Comparison of ENCODE assay signal across 11 mouse cellular contexts in the genomic region with DNA sequence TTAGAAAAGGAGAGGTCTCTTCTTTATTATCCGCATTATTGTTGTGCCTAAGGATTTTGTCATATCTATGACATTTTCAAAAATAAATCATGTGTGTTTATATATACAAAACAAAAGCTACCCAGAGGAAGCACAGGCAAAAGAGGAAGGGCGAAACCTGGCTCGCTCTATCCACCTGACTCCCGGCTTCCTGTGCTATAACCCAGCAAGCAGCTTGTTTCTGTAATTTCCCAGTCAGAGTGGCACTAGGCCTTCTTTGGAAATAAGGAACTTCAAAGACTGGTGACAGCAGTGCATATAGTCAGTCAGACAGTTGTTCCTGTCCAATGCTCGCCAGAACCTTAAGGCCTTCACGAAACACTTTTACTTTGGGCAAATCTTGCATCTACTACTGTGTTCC. TPM values are rescaled to one million over a fixed set of nuclear protein-coding genes. Genes with fewer than 3 reads are reported as not detected.
DNase-seq lines count a peak whose midpoint lies in the region; ATAC-seq lines count a peak whose summit lies in the region.
"Had no signal": no experiment of that assay in that cellular context is flagged by ENCODE, and none has a peak within 500 bp of the region (broad histone marks: within the 10 kb centered on the region; RNA-seq: fewer than 3 reads in every experiment).

No protein-coding gene starts in this region.

- no peak overlapping the region for H3K9ac ChIP-seq in liver, embryonic 16.5 days (ENCODE audit: low read depth, low read length)
- no peak overlapping the region for H3K9ac ChIP-seq in liver, embryonic 11.5 days (ENCODE audit: low read depth, low read length)
- H3K9ac ChIP-seq: hindbrain, embryonic 13.5 days; limb, embryonic 15.5 days had no signal

- H3K9me3 ChIP-seq in liver, embryonic 16.5 days (replicated peaks; ENCODE audit: control insufficient read depth, low read length): no peaks in the 10 kb centered on the region
- no peaks in the 10 kb centered on the region for H3K9me3 ChIP-seq in liver, embryonic 11.5 days (ENCODE audit: control insufficient read depth, low read length)
- H3K9me3 ChIP-seq: hindbrain, embryonic 13.5 days; limb, embryonic 15.5 days had no signal

- H3K4me2 ChIP-seq in liver, embryonic 16.5 days (ENCODE audit: low read depth, low read length): no peak overlapping the region
- no peak overlapping the region for H3K4me2 ChIP-seq in liver, embryonic 11.5 days
- H3K4me2 ChIP-seq: hindbrain, embryonic 13.5 days; limb, embryonic 15.5 days had no signal

- no peak overlapping the region for H3K27ac ChIP-seq in liver, embryonic 16.5 days (ENCODE audit: low read length)
- no peak overlapping the region for H3K27ac ChIP-seq in liver, embryonic 11.5 days (ENCODE audit: low read depth, low read length)
- H3K27ac ChIP-seq: hindbrain, embryonic 13.5 days; limb, embryonic 15.5 days had no signal

- WGBS in liver, embryonic 16.5 days (ENCODE audit: insufficient replicate concordance): 45% methylated on average over 6 of the region's 6 CpGs
- WGBS in liver, embryonic 11.5 days: 63% methylated on average over 6 of the region's 6 CpGs

- no peak overlapping the region for H3K4me3 ChIP-seq in liver, embryonic 16.5 days (ENCODE audit: low read depth, low read length)
- no peak overlapping the region for H3K4me3 ChIP-seq in liver, embryonic 11.5 days (ENCODE audit: low read depth, low read length)
- H3K4me3 ChIP-seq: hindbrain, embryonic 13.5 days; limb, embryonic 15.5 days; myocyte had no signal

- peak; percentile 27 for DNase-seq in adrenal gland, adult 2 months
- no peak for DNase-seq in adrenal gland, adult 8-10 months
- DNase-seq in liver, embryonic 11.5 days (ENCODE audit: low spot score): no peak
- DNase-seq in kidney, postnatal 14 days: peak; percentile 55
- DNase-seq in monocyte, adult 2 months (ENCODE audit: low read depth in 1 of 2, low spot score in 2 of 2): peak; percentile 21 to 46
- no peak for DNase-seq in cerebellum, adult 11-12 months

- H3K36me3 ChIP-seq in liver, embryonic 16.5 days (ENCODE audit: control insufficient read depth, insufficient read depth): no peaks in the 10 kb centered on the region
- H3K36me3 ChIP-seq in liver, embryonic 11.5 days (ENCODE audit: control insufficient read depth, insufficient read depth, low read length): no peaks in the 10 kb centered on the region
- H3K36me3 ChIP-seq: hindbrain, embryonic 13.5 days; limb, embryonic 15.5 days had no signal

- H3K27me3 ChIP-seq in liver, embryonic 16.5 days (ENCODE audit: control insufficient read depth, insufficient read depth, low read depth, low read length): peaks cover 11% of the 10 kb centered on the region
- no peaks in the 10 kb centered on the region; the same call in 1 of the 2 replicates for H3K27me3 ChIP-seq in liver, embryonic 11.5 days (replicated peaks; ENCODE audit: control insufficient read depth, insufficient read depth, low read length)
- H3K27me3 ChIP-seq: limb, embryonic 15.5 days had no signal

- 0 out of 2 replicates have a peak, but pooled peaks have one; percentile 30 for ATAC-seq in liver, embryonic 16.5 days (ENCODE audit: low read depth)
- ATAC-seq in liver, embryonic 11.5 days (replicated peaks; ENCODE audit: low FRiP score): no peak
- no peak for ATAC-seq in cerebellum, adult (ENCODE audit: insufficient number of reproducible peaks, low FRiP score, low TSS enrichment)

- no peaks in the 10 kb centered on the region for H3K4me1 ChIP-seq in liver, embryonic 16.5 days (ENCODE audit: control insufficient read depth, low read depth, low read length)
- no peaks in the 10 kb centered on the region for H3K4me1 ChIP-seq in liver, embryonic 11.5 days (replicated peaks; ENCODE audit: control insufficient read depth, insufficient read depth, low read length)

RNA-seq across cellular contexts. Expression of a gene that starts 6.6 kb away (rescaled TPM):
- 10 to 100 TPM; 29.3 to 33.3 TPM for total RNA-seq in adrenal gland, adult 2 months (2021)
- polyA plus RNA-seq in adrenal gland, adult 2 months (2012; rRNA removed): 35.9 and 38.5 TPM in 2 replicates
- 10 to 100 TPM; 26.3 to 37.8 (median 34.1) TPM for total RNA-seq in adrenal gland, adult 8-10 months (2022)
- polyA plus RNA-seq in liver, embryonic 16.5 days (2015; fragmentation: Nextera tagmentation; extraction: Ambion mirVana): 2.5 and 2.8 TPM in 2 replicates
- polyA plus RNA-seq in liver, embryonic 11.5 days (2014; fragmentation: Nextera tagmentation; extraction: Ambion mirVana): 5.8 TPM in 2 replicates
- polyA plus RNA-seq: myocyte had no signal

Comparison
In these comparisons a context has a peak if more than half of its experiments do, and no peak if none do; other contexts are left out.
1. DNase-seq: peak in adrenal gland, adult 2 months (single experiment), kidney, postnatal 14 days (single experiment) and monocyte, adult 2 months (2 of 2); none in adrenal gland, adult 8-10 months (single experiment), liver, embryonic 11.5 days (single experiment) and cerebellum, adult 11-12 months (single experiment).